ENCODE assay signal across 12 mouse cellular contexts in genomic region chr12:70422322-70423118, GRCm38 (mm10). TPM values are rescaled to one million over a fixed set of nuclear protein-coding genes. Genes with fewer than 3 reads are reported as not detected.
DNase-seq lines count a peak whose midpoint lies in the region; ATAC-seq and TF ChIP-seq lines count a peak whose summit lies in the region.
"Had no signal": no experiment of that assay in that cellular context is flagged by ENCODE, and none has a peak within 500 bp of the region (broad histone marks: within the 10 kb centered on the region; RNA-seq: fewer than 3 reads in every experiment).

No protein-coding gene starts in this region.

- WGBS in hindbrain, embryonic 16.5 days: 27% methylated on average over 9 of the region's 9 CpGs
- WGBS in neural tube, embryonic 14.5 days: 25% methylated on average over 9 of the region's 9 CpGs

- no peak overlapping the region for H3K4me3 ChIP-seq in hindbrain, embryonic 16.5 days (ENCODE audit: low read length)
- H3K4me3 ChIP-seq in neural tube, embryonic 14.5 days (ENCODE audit: low read depth, low read length): no peak overlapping the region
- no peak overlapping the region for H3K4me3 ChIP-seq in left cerebral cortex, adult 2 months
- H3K4me3 ChIP-seq: heart, embryonic 12.5 days; kidney, embryonic 15.5 days had no signal

- no peak overlapping the region for H3K27ac ChIP-seq in hindbrain, embryonic 16.5 days (ENCODE audit: low read depth, low read length)
- H3K27ac ChIP-seq in neural tube, embryonic 14.5 days (ENCODE audit: low read depth, low read length): peak overlapping the region; percentile 52; the same call in 1 of the 2 replicates
- H3K27ac ChIP-seq in left cerebral cortex, adult 2 months: no peak overlapping the region
- H3K27ac ChIP-seq: kidney, embryonic 15.5 days had no signal

- H3K9ac ChIP-seq in hindbrain, embryonic 16.5 days (ENCODE audit: low read depth, low read length): no peak overlapping the region
- no peak overlapping the region for H3K9ac ChIP-seq in neural tube, embryonic 14.5 days (replicated peaks; ENCODE audit: low read depth, low read length)
- H3K9ac ChIP-seq: heart, embryonic 12.5 days; kidney, embryonic 15.5 days had no signal

- H3K4me2 ChIP-seq in hindbrain, embryonic 16.5 days (ENCODE audit: low read length): no peak overlapping the region
- no peak overlapping the region for H3K4me2 ChIP-seq in neural tube, embryonic 14.5 days (ENCODE audit: low read depth, low read length)
- H3K4me2 ChIP-seq: heart, embryonic 12.5 days; kidney, embryonic 15.5 days had no signal

- ATAC-seq in hindbrain, embryonic 16.5 days: peak; percentile 73; the same call in 1 of the 2 replicates
- peak; percentile 76 for ATAC-seq in neural tube, embryonic 14.5 days (ENCODE audit: low read depth)
- ATAC-seq: lung, postnatal 0 days had no signal

- no peaks in the 10 kb centered on the region for H3K36me3 ChIP-seq in hindbrain, embryonic 16.5 days (ENCODE audit: control insufficient read depth, insufficient read depth, low read length)
- H3K36me3 ChIP-seq in neural tube, embryonic 14.5 days (ENCODE audit: control insufficient read depth, insufficient read depth, low read length): no peaks in the 10 kb centered on the region
- H3K36me3 ChIP-seq: heart, embryonic 12.5 days; kidney, embryonic 15.5 days had no signal

- no peaks in the 10 kb centered on the region for H3K27me3 ChIP-seq in hindbrain, embryonic 16.5 days (replicated peaks; ENCODE audit: control insufficient read depth, insufficient read depth, low read length)
- H3K27me3 ChIP-seq in neural tube, embryonic 14.5 days (ENCODE audit: control insufficient read depth, insufficient read depth, low read length): no peaks in the 10 kb centered on the region
- H3K27me3 ChIP-seq: heart, embryonic 12.5 days; kidney, embryonic 15.5 days had no signal

- TF ChIP-seq CTCF in left cerebral cortex, adult 2 months (IDR thresholded peaks at IDR 0.05): no peak

- H3K4me1 ChIP-seq in hindbrain, embryonic 16.5 days (ENCODE audit: control insufficient read depth, insufficient read depth, low read depth, low read length): no peaks in the 10 kb centered on the region
- H3K4me1 ChIP-seq in neural tube, embryonic 14.5 days (ENCODE audit: control insufficient read depth, insufficient read depth, low read length): peaks cover 8% of the 10 kb centered on the region; the same call in 1 of the 2 replicates
- H3K4me1 ChIP-seq: heart, embryonic 12.5 days; kidney, embryonic 15.5 days had no signal

- peak; percentile 47 for DNase-seq in left cerebral cortex, postnatal 4 days
- no peak for DNase-seq in left cerebral cortex, postnatal 10 days (ENCODE audit: extremely low spot score in 1 of 2, low spot score in 2 of 2)
- peak; percentile 15 for DNase-seq in embryo, embryonic 9.5 days (ENCODE audit: extremely low spot score)
- no peak for DNase-seq in adrenal gland, adult (ENCODE audit: inconsistent age in 2 of 2, low spot score in 1 of 2)
- DNase-seq in left cerebral cortex, adult 2 months (ENCODE audit: extremely low spot score in 1 of 2, low spot score in 2 of 2): no peak
- no peak for DNase-seq in lung, postnatal 4 days
- DNase-seq: cerebellum, adult 9-11 months had no signal

- intact Hi-C loops in left cerebral cortex, postnatal 4 days (cut with DNase I): no loop called here
- intact Hi-C loops in left cerebral cortex, postnatal 10 days (cut with DNase I): no loop called here
- intact Hi-C loops in left cerebral cortex, adult 2 months (cut with DNase I): no loop called here

- H3K9me3 ChIP-seq in hindbrain, embryonic 16.5 days (ENCODE audit: control insufficient read depth, low read length): no peaks in the 10 kb centered on the region
- no peaks in the 10 kb centered on the region for H3K9me3 ChIP-seq in neural tube, embryonic 14.5 days (ENCODE audit: control insufficient read depth, low read length)
- H3K9me3 ChIP-seq: heart, embryonic 12.5 days; kidney, embryonic 15.5 days had no signal

RNA-seq across cellular contexts. Expression of gene Tmx1, which starts 30.4 kb away (rescaled TPM):
- 10 to 100 TPM; 41.3 to 41.8 TPM for total RNA-seq in left cerebral cortex, postnatal 4 days (2021)
- total RNA-seq in left cerebral cortex, postnatal 10 days (2021): 10 to 100 TPM; 40.6 to 42.6 TPM
- polyA plus RNA-seq in hindbrain, embryonic 16.5 days (2015; fragmentation: Nextera tagmentation; extraction: Ambion mirVana): 148 and 153 TPM in 2 replicates
- 94.7 and 131 TPM in 2 replicates for polyA plus RNA-seq in neural tube, embryonic 14.5 days (2014; fragmentation: Nextera tagmentation; extraction: Ambion mirVana)
- total RNA-seq in left cerebral cortex, adult 2 months (2021): 10 to 100 TPM; 29.0 to 31.5 TPM

Comparison
In these comparisons a context has a peak if more than half of its experiments do, and no peak if none do; other contexts are left out.
1. DNase-seq: peak in left cerebral cortex, postnatal 4 days (single experiment) and embryo, embryonic 9.5 days (single experiment); none in left cerebral cortex, postnatal 10 days (0 of 2), adrenal gland, adult (0 of 2), left cerebral cortex, adult 2 months (0 of 2) and lung, postnatal 4 days (0 of 2).